Mouse (Mus musculus): Measurements from ENCODE around the gene Ddx46.
A peak's percentile ranks its signal among the peaks of the same experiment; 100 is the strongest.

The Ddx46 gene

GRCm38 (mm10) chr13:55721516-55721915 is 86.7 kb downstream of the Ddx46 start:
- DNase-seq (ENCODE audit: low spot score in 2 of 2): no peak

- no peak for DNase-seq (ENCODE audit: low spot score in 2 of 2)
Observed at GRCm38 (mm10) chr13:55721995-55722394, 87.2 kb downstream of the Ddx46 start.

- DNase-seq (ENCODE audit: low spot score in 2 of 2): no peak
Observed at GRCm38 (mm10) chr13:55726598-55727119, 91.8 kb downstream of the Ddx46 start.

GRCm38 (mm10) chr13:55727120-55727838 is 92.5 kb downstream of the Ddx46 start, which contains the start of gene Pcbd2:
TSS of gene Pcbd2 (plus strand) at chr13:55727368.
- DNase-seq (ENCODE audit: low spot score in 2 of 2): peak; percentile 86 to 88

- DNase-seq (ENCODE audit: low spot score in 2 of 2): peak; percentile 62 to 65
Observed at GRCm38 (mm10) chr13:55727839-55728238, 93.0 kb downstream of the Ddx46 start.

- DNase-seq (ENCODE audit: low spot score in 2 of 2): no peak
Observed at GRCm38 (mm10) chr13:55730716-55731115, 95.9 kb downstream of the Ddx46 start.

All from heart, adult 9 months (tissue).